Mouse (Mus musculus) limb, embryonic 12.5 days (tissue): ENCODE data around the gene Raf1. TPM values are rescaled to one million over a fixed set of nuclear protein-coding genes. Genes with fewer than 3 reads are reported as not detected.
A peak's percentile ranks its signal among the peaks of the same experiment; 100 is the strongest.

Source experiments
- ATAC-seq: fragments of 200-750 bp; cut with Nextera tagmentation; 2 replicates; pipeline ENCODE4 v1.8.0; 2017; ENCODE audit warnings: low read depth, moderate TSS enrichment; ENCODE audit not compliant: insufficient number of reproducible peaks, insufficient read depth, low FRiP score, low TSS enrichment
- H3K27ac ChIP-seq: fragments of 300-500 bp; sonication (generic); 2 replicates; pipeline ENCODE4 v1.5.1; 2016; ENCODE audit warnings: mild to moderate bottlenecking, moderate library complexity
- H3K27me3 ChIP-seq: fragments of 300-500 bp; sonication (generic); 2 replicates; pipeline ENCODE4 v1.6.1; 2016; ENCODE audit warnings: mild to moderate bottlenecking, moderate library complexity
- H3K36me3 ChIP-seq: fragments of 300-500 bp; sonication (generic); 2 replicates; pipeline ENCODE4 v1.6.1; 2016; ENCODE audit warnings: mild to moderate bottlenecking, moderate library complexity
- H3K4me1 ChIP-seq: fragments of 300-500 bp; sonication (generic); replicated peaks from 2 replicates; pipeline ENCODE4 v1.6.1; 2016
- H3K4me2 ChIP-seq: fragments of 300-500 bp; sonication (generic); 2 replicates; pipeline ENCODE4 v1.6.1; 2016; ENCODE audit warnings: mild to moderate bottlenecking, moderate library complexity
- H3K4me3 ChIP-seq: fragments of 300-500 bp; sonication (generic); replicated peaks from 2 replicates; pipeline ENCODE4 v1.5.1; 2016; ENCODE audit warnings: mild to moderate bottlenecking
- H3K9ac ChIP-seq: fragments of 300-500 bp; sonication (generic); replicated peaks from 2 replicates; pipeline ENCODE4 v1.6.1; 2016; ENCODE audit warnings: mild to moderate bottlenecking, moderate library complexity
- H3K9me3 ChIP-seq: fragments of 300-500 bp; sonication (generic); 2 replicates; pipeline ENCODE4 v1.6.1; 2016; ENCODE audit warnings: mild to moderate bottlenecking, moderate library complexity
- WGBS: fragments of 180-500 bp; shearing (Covaris S2); methylation state at CpG from one replicate; pipeline ENCODE4 v1.1.7; 2016; 5-methylcytosine and 5-hydroxymethylcytosine counted together
- polyA plus RNA-seq: library from polyadenylated mRNA; unstranded; fragments of >200 nt; fragmentation: Nextera tagmentation; extraction: Ambion mirVana; gene quantifications from 2 replicates; pipeline ENCODE4 v1.2.1, GENCODE M21; 2016

Gene Raf1
- polyA plus RNA-seq, 1 experiment from 2014 or later = 135 TPM

DNA sequence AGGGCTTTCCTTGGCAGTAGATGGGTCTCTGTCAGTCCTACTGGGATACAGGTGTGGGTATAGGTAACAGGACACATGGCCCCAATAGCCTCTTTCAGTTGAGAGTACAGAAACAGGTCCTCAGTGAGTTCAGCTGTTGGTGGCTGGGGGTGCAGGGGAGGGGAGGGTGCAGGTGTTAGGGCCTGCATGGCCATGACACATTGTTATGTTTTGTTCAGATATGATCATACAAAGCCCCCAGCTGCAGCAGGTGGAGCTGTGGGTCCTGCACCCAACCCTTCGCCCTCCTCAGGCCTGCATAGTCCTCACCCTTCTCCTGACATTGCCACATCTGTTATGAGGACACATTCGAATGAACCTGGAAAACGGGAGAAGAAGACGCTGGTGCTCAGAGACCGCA lies 66.1 kb downstream of the Raf1 start:
- Histone ChIP-seq H3K36me3 (peaks cover 68% of the 10 kb centered on the region), H3K27me3 (no peaks in the 10 kb centered on the region), H3K4me2 (no peak overlapping the region), H3K4me1 (no peaks in the 10 kb centered on the region), H3K27ac (no peak overlapping the region), H3K9ac (no peak overlapping the region), H3K9me3 (no peaks in the 10 kb centered on the region), H3K4me3 (no peak overlapping the region)
- 90% methylated on average over 5 of the region's 5 CpGs for WGBS
- no peak for ATAC-seq

DNA sequence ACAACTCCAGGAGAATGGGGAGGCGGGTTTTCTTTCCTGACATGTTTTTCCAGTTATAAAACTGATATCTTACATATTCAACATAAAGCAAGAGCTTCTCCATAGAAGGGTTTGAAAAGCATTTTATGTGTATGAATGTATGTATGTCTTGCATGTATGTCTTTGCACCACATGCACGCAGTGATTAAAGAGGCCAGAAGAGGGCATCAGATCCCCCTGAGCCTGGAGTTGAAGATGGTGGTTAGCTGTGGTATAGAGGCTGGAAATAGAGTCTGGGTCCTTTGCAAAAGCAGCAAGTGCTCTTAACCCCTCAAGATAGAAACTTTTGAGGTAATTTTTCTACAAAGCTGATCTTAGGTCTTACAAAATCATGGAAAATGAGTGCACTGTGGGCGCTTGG lies 67.3 kb downstream of the Raf1 start:
- 79% methylated on average over 3 of the region's 3 CpGs for WGBS
- no peaks in the 10 kb centered on the region for H3K4me1 ChIP-seq
- no peak overlapping the region for H3K4me2 ChIP-seq
- ATAC-seq = no peak
- H3K36me3 ChIP-seq = peaks cover 56% of the 10 kb centered on the region
- H3K4me3 ChIP-seq = no peak overlapping the region
- H3K27ac ChIP-seq = no peak overlapping the region
- no peak overlapping the region for H3K9ac ChIP-seq
- H3K27me3 ChIP-seq = no peaks in the 10 kb centered on the region
- no peaks in the 10 kb centered on the region for H3K9me3 ChIP-seq

DNA sequence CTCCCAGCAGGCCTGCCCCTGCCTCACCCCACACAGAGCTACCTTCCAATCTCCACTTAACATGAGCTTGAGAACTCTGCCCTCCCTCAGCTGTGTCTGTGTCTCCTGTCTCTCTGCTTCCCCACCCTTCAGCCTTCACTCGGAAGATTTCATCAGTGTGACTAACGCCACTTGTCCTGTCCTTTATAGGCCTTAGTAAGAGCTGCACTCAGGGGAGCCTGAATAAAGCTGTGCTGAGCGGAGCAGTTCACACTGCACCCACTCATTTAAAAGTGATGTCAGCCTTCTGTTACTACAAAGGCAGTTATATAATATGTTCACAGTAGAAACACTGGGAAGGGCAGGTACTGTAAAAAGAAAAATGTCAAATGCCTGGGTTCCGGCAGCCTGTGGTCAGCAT lies 69.0 kb downstream of the Raf1 start:
- Histone ChIP-seq H3K27me3 (no peaks in the 10 kb centered on the region), H3K36me3 (peaks cover 39% of the 10 kb centered on the region), H3K9me3 (no peaks in the 10 kb centered on the region), H3K27ac (no peak overlapping the region), H3K4me1 (peaks cover 10% of the 10 kb centered on the region), H3K4me2 (no peak overlapping the region), H3K4me3 (no peak overlapping the region), H3K9ac (no peak overlapping the region)
- WGBS = 77% methylated on average over 4 of the region's 4 CpGs
- ATAC-seq = no peak

DNA sequence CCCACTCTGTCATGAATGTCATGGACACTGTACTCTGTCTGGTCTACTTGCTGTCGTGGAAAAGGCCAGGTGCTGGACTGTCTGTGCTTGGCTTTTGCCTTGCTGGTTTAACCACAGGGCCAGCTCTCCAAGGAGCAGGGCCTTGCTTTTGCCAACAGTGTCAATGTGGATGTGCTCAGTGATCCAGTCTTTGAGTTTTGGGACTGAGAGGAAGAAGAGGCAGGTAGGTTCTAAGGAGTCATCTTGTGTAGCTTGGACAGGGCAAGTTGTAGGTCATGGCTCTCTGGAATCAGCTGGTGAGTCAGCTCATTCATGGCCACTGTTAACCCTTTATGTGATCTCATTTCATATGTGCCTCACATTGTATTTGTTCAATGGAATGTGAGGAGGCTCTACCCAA lies 70.0 kb downstream of the Raf1 start:
- H3K9me3 ChIP-seq = no peaks in the 10 kb centered on the region
- ATAC-seq = no peak
- H3K36me3 ChIP-seq = peaks cover 29% of the 10 kb centered on the region
- H3K4me3 ChIP-seq = no peak overlapping the region
- H3K27me3 ChIP-seq = no peaks in the 10 kb centered on the region
- 83% methylated on average over 1 of the region's 1 CpGs for WGBS
- H3K27ac ChIP-seq = no peak overlapping the region
- H3K4me1 ChIP-seq = peaks cover 11% of the 10 kb centered on the region
- no peak overlapping the region for H3K4me2 ChIP-seq
- H3K9ac ChIP-seq = no peak overlapping the region

DNA sequence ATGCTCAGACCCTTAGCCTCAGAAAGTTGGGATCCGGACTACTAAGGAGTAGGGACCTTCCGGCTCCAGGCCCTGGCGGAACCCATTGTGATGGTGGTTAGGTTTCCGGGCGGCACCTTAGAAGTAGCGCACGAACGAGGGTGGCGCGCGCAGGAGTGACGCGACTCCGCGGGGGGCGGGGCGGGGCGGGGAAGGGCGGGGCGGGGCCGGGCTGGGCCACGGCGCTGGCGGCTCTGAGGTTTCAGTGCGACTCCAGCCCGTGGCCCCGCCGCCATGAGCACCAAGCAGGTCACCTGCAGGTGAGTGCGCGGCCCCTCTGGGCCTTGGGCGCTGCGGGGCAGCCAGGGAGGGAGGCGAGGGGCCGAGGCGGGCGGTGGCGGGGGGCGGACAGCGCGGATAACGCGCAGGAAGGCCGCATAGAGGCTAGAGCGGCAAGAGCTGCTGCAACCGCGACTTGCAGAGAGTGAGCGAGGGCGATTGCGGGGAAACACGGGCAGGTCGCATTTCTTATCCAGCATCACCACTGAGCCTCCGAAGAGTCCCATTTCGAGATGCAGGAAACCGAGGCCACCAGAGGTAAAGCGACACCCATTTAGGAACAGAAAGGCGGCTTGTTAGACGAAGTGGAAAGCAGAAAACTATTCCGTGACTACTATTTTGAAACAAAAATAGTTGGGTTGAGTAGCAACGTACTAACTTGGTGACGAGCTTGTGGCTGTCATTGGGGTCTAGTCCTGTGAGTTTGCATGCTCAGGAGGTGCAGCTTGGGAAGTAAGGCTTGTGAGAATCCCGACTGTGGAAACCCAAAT lies 74.5 kb downstream of the Raf1 start, which contains the start of gene Mkrn2:
Gene Mkrn2, plus strand, starts transcription at position 188 of the 809 bp plus-strand sequence.
- Histone ChIP-seq H3K27me3 (no peaks in the 10 kb centered on the region), H3K36me3 (peaks cover 9% of the 10 kb centered on the region; the same call in 1 of the 2 replicates), H3K27ac (peak within 1 kb of the TSS; percentile 80; the same call in 1 of the 2 replicates), H3K4me2 (peak within 1 kb of the TSS; percentile 68), H3K9ac (peak within 1 kb of the TSS; percentile 79), H3K9me3 (no peaks in the 10 kb centered on the region), H3K4me3 (peak within 1 kb of the TSS; percentile 93), H3K4me1 (peaks cover 11% of the 10 kb centered on the region)
- WGBS = under 1% methylated on average over 61 of the region's 61 CpGs
- ATAC-seq = peak; percentile 86

DNA sequence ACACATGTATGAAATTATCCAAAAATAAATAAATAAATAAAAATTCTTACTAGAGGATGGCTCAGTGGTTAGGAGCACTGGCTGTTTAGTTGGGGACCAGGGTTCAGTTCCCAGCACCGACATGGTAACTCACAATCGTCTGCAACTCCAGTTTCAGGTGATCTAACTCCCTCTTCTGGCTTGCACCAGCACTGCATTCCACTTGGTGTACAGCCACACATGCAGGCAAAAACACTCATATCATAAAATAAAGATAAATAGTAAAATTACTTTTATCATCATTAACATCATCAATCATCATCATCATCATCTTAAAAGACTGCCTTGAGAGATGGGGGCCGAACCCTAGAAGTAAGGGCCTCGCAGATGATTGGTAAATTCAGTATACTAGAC lies 75.1 kb downstream of the Raf1 start:
- Histone ChIP-seq H3K9me3 (no peaks in the 10 kb centered on the region), H3K9ac (no peak overlapping the region), H3K4me2 (peak overlapping the region; percentile 68), H3K4me3 (peak overlapping the region; percentile 93), H3K4me1 (peaks cover 11% of the 10 kb centered on the region), H3K27me3 (no peaks in the 10 kb centered on the region), H3K27ac (no peak overlapping the region), H3K36me3 (peaks cover 7% of the 10 kb centered on the region; the same call in 1 of the 2 replicates)
- no peak for ATAC-seq
- 65% methylated on average over 4 of the region's 4 CpGs for WGBS

DNA sequence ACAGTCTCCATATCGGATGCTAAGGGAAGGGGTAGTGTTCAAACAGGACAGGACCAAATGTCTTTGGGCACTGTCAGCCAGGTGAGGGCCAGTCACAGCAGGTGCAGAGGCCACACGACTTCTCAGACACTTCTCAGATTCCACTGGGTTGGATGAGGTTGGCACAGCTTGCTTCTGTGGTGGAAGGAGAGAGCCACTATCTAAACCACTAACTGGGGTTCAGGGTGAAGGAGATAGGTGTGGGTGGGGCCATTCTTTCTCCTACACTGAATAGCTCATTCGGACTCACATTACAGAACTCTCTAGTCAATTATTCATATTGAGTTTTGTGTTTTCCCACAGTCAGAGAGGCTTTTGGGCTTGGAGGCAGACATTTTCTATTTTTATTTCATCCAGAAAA lies 80.8 kb downstream of the Raf1 start:
- Histone ChIP-seq H3K27me3 (no peaks in the 10 kb centered on the region), H3K4me3 (no peak overlapping the region)

DNA sequence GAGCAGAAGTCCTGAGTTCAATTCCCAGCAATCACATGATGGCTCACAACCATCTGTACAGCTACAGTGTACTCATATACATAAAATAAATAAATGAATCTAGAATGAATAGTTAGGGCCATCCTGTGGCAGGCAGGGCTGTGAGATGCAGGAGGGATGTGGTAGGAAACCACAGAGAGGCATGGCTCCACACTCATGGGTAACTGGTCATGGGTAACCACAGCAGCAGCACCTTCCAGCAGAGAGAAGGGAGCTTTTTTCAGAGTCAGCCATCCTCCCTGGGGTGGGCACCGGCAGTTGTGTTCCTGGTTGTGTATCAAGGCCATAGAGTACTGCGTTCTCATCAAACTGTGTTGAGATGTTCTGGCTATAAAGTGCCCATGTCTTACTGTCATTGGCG lies 82.0 kb downstream of the Raf1 start:
- Histone ChIP-seq H3K4me3 (no peak overlapping the region), H3K36me3 (no peaks in the 10 kb centered on the region), H3K27me3 (no peaks in the 10 kb centered on the region), H3K4me1 (no peaks in the 10 kb centered on the region), H3K4me2 (no peak overlapping the region), H3K9ac (no peak overlapping the region), H3K27ac (no peak overlapping the region), H3K9me3 (no peaks in the 10 kb centered on the region)
- WGBS = 75% methylated on average over 3 of the region's 3 CpGs
- no peak for ATAC-seq

More for the DNA sequence above, 80.8 kb downstream of the Raf1 start:
- Histone ChIP-seq H3K9me3 (no peaks in the 10 kb centered on the region), H3K9ac (no peak overlapping the region), H3K4me1 (no peaks in the 10 kb centered on the region), H3K36me3 (no peaks in the 10 kb centered on the region), H3K4me2 (no peak overlapping the region), H3K27ac (no peak overlapping the region)
- WGBS = 66% methylated on average over 3 of the region's 3 CpGs
- ATAC-seq = no peak

DNA sequence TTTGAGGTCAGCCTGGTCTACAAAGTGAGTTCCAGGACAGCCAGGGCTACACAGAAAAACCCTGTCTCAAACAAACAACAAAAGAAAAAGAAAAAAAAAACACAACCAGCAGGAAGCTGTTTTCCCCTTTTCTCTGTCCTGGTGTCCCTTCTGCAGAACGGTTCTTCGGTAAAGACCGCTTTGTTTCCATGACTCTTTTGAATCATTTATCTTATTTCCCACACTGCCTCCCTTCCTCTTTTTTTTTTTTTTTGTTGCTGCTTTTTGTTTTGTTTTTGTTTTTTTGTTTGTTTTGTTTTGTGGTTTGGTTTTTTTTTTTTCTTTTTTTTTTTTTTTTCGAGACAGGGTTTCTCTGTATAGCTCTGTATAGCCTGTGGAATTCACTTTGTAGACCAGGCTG lies 83.2 kb downstream of the Raf1 start:
- H3K4me2 ChIP-seq = no peak overlapping the region
- no peaks in the 10 kb centered on the region for H3K4me1 ChIP-seq
- no peak for ATAC-seq
- no peak overlapping the region for H3K27ac ChIP-seq
- no peak overlapping the region for H3K4me3 ChIP-seq
- no peaks in the 10 kb centered on the region for H3K27me3 ChIP-seq
- H3K36me3 ChIP-seq = no peaks in the 10 kb centered on the region
- H3K9ac ChIP-seq = no peak overlapping the region
- no peaks in the 10 kb centered on the region for H3K9me3 ChIP-seq
- 82% methylated on average over 4 of the region's 4 CpGs for WGBS

DNA sequence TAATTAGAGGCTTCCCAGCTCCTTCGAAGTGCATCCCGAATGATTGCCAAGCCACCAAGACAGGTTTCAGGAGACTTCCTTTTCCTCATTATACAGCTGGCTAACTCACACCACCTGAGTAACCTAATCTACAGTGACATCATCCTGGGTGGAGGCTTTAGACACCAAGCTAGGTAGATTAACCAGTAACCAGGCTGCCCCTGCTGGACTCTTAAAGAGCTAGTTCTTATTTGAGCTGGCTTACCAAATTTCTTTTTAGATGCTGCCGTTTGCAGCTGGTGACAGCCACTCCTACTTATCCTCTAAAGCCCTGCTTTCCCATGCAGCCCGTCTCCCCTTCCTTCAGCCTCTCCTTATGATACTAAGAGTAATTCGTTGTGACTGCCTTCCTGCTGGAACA lies 84.0 kb downstream of the Raf1 start, which contains the start of gene Mkrn2os:
Gene Mkrn2os, minus strand, starts transcription at position 119 of the 400 bp plus-strand sequence.
- Histone ChIP-seq H3K9me3 (no peaks in the 10 kb centered on the region), H3K27ac (no peak within 1 kb of the TSS), H3K4me3 (no peak within 1 kb of the TSS), H3K27me3 (no peaks in the 10 kb centered on the region), H3K36me3 (no peaks in the 10 kb centered on the region), H3K4me1 (no peaks in the 10 kb centered on the region), H3K4me2 (no peak within 1 kb of the TSS), H3K9ac (no peak within 1 kb of the TSS)
- no peak for ATAC-seq
- 50% methylated on average over 5 of the region's 5 CpGs for WGBS

DNA sequence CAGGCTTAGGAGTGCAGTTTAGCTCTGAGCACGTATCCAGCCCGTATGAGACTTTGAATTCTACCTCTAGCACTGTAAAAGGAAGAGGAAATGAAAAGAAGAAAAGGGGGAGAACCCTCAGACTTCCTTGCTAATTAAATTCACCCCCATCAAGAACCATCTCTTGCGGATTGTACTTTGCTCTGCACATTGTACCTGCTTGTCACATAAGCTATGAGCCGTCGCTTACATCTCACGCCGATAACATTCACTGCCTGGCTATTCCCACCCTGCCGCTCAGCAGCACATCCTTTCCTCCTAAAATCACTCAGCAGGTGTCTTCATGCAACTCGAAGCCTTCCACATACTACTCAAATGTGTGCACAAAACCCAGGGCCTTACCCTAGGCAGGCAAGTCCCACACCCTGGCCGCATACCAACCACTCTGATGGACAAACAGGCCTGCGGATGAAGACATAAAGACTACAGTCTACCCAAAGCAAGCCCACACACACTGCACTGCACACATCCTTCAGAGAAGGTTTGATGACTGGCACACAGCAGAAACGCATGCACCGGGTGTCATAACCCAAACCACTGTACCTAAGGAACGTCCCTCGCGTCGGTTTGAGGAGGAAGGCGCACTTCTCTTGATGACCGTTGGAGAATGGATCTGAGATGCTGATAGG lies 84.6 kb downstream of the Raf1 start:
- no peaks in the 10 kb centered on the region for H3K36me3 ChIP-seq
- WGBS = 84% methylated on average over 19 of the region's 19 CpGs

More for the DNA sequence above, 84.6 kb downstream of the Raf1 start:
- Histone ChIP-seq H3K9me3 (no peaks in the 10 kb centered on the region), H3K9ac (no peak overlapping the region), H3K4me2 (no peak overlapping the region), H3K27ac (no peak overlapping the region), H3K4me1 (no peaks in the 10 kb centered on the region), H3K4me3 (no peak overlapping the region), H3K27me3 (no peaks in the 10 kb centered on the region)
- no peak for ATAC-seq
